Mouse (Mus musculus) neural tube, embryonic 11.5 days (tissue): Measurements from ENCODE around the gene Sco2. TPM values are rescaled to one million over a fixed set of nuclear protein-coding genes. Genes with fewer than 3 reads are reported as not detected.

Experiments
- ATAC-seq: fragments of 200-750 bp; cut with Nextera tagmentation; 2 replicates; pipeline ENCODE4 v1.8.0; 2017; ENCODE audit warnings: moderate number of reproducible peaks, mild to moderate bottlenecking, moderate TSS enrichment, moderate library complexity; ENCODE audit not compliant: insufficient read depth, low FRiP score, low TSS enrichment
- DNase-seq: peaks from one replicate; pipeline ENCODE4 v3.0.0-alpha.2; 2015; ENCODE audit warnings: low spot score
- H3K27ac ChIP-seq: fragments of 300-500 bp; sonication (generic); 2 replicates; pipeline ENCODE4 v1.5.1; 2014; ENCODE audit warnings: low read depth, mild to moderate bottlenecking, low read length
- H3K27me3 ChIP-seq: fragments of 300-500 bp; sonication (generic); 2 replicates; pipeline ENCODE4 v1.6.1; 2014; ENCODE audit warnings: mild to moderate bottlenecking, low read length, mixed read lengths; ENCODE audit not compliant: control insufficient read depth, insufficient read depth
- H3K36me3 ChIP-seq: fragments of 300-500 bp; sonication (generic); 2 replicates; pipeline ENCODE4 v1.6.1; 2014; ENCODE audit warnings: mild to moderate bottlenecking, low read length, moderate library complexity, mixed read lengths; ENCODE audit not compliant: control insufficient read depth, insufficient read depth
- H3K4me1 ChIP-seq: fragments of 300-500 bp; sonication (generic); 2 replicates; pipeline ENCODE4 v1.6.1; 2014; ENCODE audit warnings: low read length, mixed read lengths; ENCODE audit not compliant: control insufficient read depth, insufficient read depth
- H3K4me2 ChIP-seq: fragments of 300-500 bp; sonication (generic); 2 replicates; pipeline ENCODE4 v1.6.1; 2014; ENCODE audit warnings: low read depth, mild to moderate bottlenecking, moderate library complexity
- H3K4me3 ChIP-seq: fragments of 300-500 bp; sonication (generic); 2 replicates; pipeline ENCODE4 v1.5.1; 2014; ENCODE audit warnings: low read depth, low read length
- H3K9ac ChIP-seq: fragments of 300-500 bp; sonication (generic); 2 replicates; pipeline ENCODE4 v1.6.1; 2014; ENCODE audit warnings: mild to moderate bottlenecking, low read length
- H3K9me3 ChIP-seq: fragments of 300-500 bp; sonication (generic); 2 replicates; pipeline ENCODE4 v1.6.1; 2016; ENCODE audit warnings: low read length; ENCODE audit not compliant: control insufficient read depth
- WGBS: fragments of 180-500 bp; shearing (Covaris S2); extraction: QIAGEN DNeasy Blood & Tissue Kit; methylation state at CpG from one replicate; pipeline ENCODE4 v1.1.7; 2014; 5-methylcytosine and 5-hydroxymethylcytosine counted together
- polyA plus RNA-seq: library from polyadenylated mRNA; unstranded; fragments of >200 nt; fragmentation: Nextera tagmentation; extraction: Ambion mirVana; gene quantifications from 2 replicates; pipeline ENCODE4 v1.2.1, GENCODE M21; 2014

Sco2 gene
- polyA plus RNA-seq, 1 experiment from 2014 or later: 6.0 TPM

GRCm38 (mm10) chr15:89376957-89377356, 3.3 kb upstream of the Sco2 start, which contains the start of gene Tymp:
Tymp (minus strand) TSS chr15:89377039.
- ATAC-seq: no peak
- DNase-seq: no peak
- H3K4me2 ChIP-seq: no peak within 1 kb of the TSS
- no peak within 1 kb of the TSS for H3K4me3 ChIP-seq
- H3K27ac ChIP-seq: no peak within 1 kb of the TSS
- peaks cover 12% of the 10 kb centered on the region; the same call in 1 of the 2 replicates for H3K4me1 ChIP-seq
- H3K27me3 ChIP-seq: peaks cover 40% of the 10 kb centered on the region
- no peaks in the 10 kb centered on the region for H3K9me3 ChIP-seq
- 17% methylated on average over 16 of the region's 16 CpGs for WGBS
- H3K9ac ChIP-seq: no peak within 1 kb of the TSS
- H3K36me3 ChIP-seq: peaks cover 4% of the 10 kb centered on the region

DNA sequence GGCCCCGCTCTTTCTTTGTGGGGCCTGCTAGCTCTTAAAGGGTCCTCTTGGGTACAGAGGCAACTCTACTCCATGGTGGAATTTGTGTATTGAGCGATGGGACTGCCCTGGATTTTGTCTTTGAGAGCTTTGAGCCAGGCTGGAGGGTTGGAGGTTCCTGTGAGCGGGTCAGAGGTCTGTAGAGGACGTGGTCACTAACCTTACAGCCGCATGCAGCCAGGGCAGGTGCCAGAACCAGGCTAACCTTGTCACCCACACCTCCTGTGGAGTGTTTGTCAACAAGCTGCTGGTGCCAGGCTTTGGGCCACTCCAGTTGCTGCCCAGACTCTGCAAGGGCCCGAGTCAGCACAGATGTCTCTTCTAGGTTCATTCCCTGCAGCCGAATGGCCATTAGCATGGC, 2.4 kb upstream of the Sco2 start:
- 82% methylated on average over 7 of the region's 7 CpGs for WGBS
- no peak overlapping the region for H3K4me3 ChIP-seq
- DNase-seq (no peak), ATAC-seq (no peak)
- H3K27me3 ChIP-seq: peaks cover 40% of the 10 kb centered on the region
- H3K4me2 ChIP-seq: no peak overlapping the region
- H3K27ac ChIP-seq: no peak overlapping the region
- peaks cover 12% of the 10 kb centered on the region; the same call in 1 of the 2 replicates for H3K4me1 ChIP-seq
- H3K36me3 ChIP-seq: peaks cover 12% of the 10 kb centered on the region
- H3K9me3 ChIP-seq: no peaks in the 10 kb centered on the region
- no peak overlapping the region for H3K9ac ChIP-seq

DNA sequence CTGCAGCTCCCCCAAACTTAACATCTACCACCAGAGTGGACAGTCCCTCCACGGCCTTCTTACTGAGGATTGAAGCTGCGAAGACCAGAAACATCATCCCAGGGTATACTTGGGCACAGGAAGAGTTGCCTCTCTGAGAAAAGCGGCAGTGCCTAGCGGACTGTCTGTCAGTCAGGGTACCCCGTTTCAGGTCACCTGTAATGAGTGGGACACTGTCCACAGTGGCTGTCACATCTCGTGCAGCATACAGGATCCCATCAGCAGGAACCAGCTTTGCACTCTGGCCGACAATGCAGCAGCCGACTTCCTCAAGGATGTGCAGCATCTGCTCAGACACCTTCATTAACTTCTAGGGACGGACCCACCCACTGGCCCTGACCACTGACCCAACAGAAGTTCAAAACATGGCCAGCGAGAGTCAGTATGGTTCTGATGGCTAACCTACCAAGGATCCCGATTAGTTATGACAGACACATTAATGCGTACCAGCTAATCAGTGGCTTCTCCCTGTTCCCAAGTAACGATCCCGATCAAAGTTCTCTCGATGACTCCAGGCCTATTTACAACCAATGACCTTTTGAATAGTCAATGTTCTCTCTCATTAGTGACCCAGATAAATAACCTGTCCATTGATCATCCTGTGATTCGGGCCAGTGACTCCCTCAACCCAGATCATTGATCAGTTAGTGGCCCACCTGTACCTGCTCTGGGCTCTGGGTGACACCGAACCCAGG, 1.3 kb upstream of the Sco2 start:
- Histone ChIP-seq H3K4me1 (peaks cover 12% of the 10 kb centered on the region; the same call in 1 of the 2 replicates), H3K4me2 (no peak overlapping the region), H3K4me3 (no peak overlapping the region), H3K36me3 (peaks cover 16% of the 10 kb centered on the region), H3K27ac (no peak overlapping the region), H3K9ac (no peak overlapping the region), H3K27me3 (peaks cover 36% of the 10 kb centered on the region), H3K9me3 (no peaks in the 10 kb centered on the region)
- no peak for ATAC-seq
- 93% methylated on average over 17 of the region's 17 CpGs for WGBS
- DNase-seq: no peak

GRCm38 (mm10) chr15:89374340-89374739, 694 bp upstream of the Sco2 start:
- no peak for DNase-seq
- 52% methylated on average over 9 of the region's 9 CpGs for WGBS
- H3K27me3 ChIP-seq: peaks cover 32% of the 10 kb centered on the region
- H3K9me3 ChIP-seq: no peaks in the 10 kb centered on the region
- peak overlapping the region; percentile 71 for H3K4me2 ChIP-seq
- ATAC-seq: no peak
- peak overlapping the region; percentile 89 for H3K27ac ChIP-seq
- H3K4me3 ChIP-seq: peak overlapping the region; percentile 63
- H3K36me3 ChIP-seq: peaks cover 22% of the 10 kb centered on the region
- peaks cover 12% of the 10 kb centered on the region; the same call in 1 of the 2 replicates for H3K4me1 ChIP-seq
- H3K9ac ChIP-seq: peak overlapping the region; percentile 84

DNA sequence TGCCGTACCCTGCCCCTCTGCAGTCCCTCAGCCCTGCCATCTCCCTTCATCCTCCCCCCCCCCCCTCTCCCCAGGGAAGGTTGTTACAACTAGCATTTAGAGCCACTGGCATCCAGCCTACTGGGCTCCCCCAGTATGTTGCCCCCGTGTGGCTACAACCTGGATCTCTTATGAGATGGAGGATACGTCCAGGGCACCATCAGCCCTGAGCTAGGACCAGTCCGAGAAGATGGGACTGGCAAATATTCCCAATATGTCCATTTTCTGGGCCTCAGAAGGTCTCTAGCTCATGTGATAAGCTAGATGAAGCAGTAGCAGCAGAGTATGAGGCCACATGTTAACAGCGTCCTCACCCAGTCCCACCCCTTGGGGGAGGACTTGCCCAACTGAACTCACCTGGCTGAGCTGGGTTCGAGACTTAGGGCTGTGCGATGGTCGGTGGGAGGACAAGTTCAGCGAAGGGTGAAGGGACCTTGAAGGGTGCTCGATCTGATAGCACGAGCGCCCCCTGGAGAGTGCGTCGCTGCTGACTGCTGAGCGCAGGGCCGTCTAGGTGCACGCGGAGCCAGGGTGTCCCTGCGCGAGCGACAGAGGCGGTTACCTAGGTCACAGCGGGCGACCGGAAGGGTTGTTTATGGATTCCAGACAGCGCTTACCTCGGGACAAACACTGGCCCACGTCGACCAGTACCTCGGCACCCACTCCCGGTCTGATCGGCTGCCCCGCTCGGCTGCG, 452 bp downstream of the Sco2 start:
- Histone ChIP-seq H3K4me3 (peak overlapping the region; percentile 63), H3K4me1 (0 out of 2 replicates have a peak, but pooled peaks cover 6% of the 10 kb centered on the region), H3K36me3 (peaks cover 30% of the 10 kb centered on the region), H3K27me3 (peaks cover 21% of the 10 kb centered on the region), H3K4me2 (peak overlapping the region; percentile 71), H3K27ac (peak overlapping the region; percentile 89), H3K9ac (peak overlapping the region; percentile 84), H3K9me3 (no peaks in the 10 kb centered on the region)
- WGBS: 1% methylated on average over 35 of the region's 35 CpGs
- DNase-seq (peak; percentile 85), ATAC-seq (peak; percentile 81)

- Histone ChIP-seq H3K27ac (no peak overlapping the region), H3K4me3 (peak overlapping the region; percentile 63; the same call in 1 of the 2 replicates), H3K4me1 (0 out of 2 replicates have a peak, but pooled peaks cover 6% of the 10 kb centered on the region), H3K27me3 (peaks cover 14% of the 10 kb centered on the region), H3K4me2 (peak overlapping the region; percentile 71; the same call in 1 of the 2 replicates), H3K9ac (no peak overlapping the region), H3K36me3 (peaks cover 34% of the 10 kb centered on the region), H3K9me3 (no peaks in the 10 kb centered on the region)
- no peak for DNase-seq
- ATAC-seq: no peak
- WGBS: 86% methylated on average over 7 of the region's 7 CpGs
Measured at GRCm38 (mm10) chr15:89372536-89372935, 1.1 kb downstream of the Sco2 start.

GRCm38 (mm10) chr15:89372068-89372467, 1.6 kb downstream of the Sco2 start:
- ATAC-seq: no peak
- peaks cover 10% of the 10 kb centered on the region for H3K27me3 ChIP-seq
- no peak for DNase-seq
- no peak overlapping the region for H3K27ac ChIP-seq
- H3K4me1 ChIP-seq: 0 out of 2 replicates have a peak, but pooled peaks cover 6% of the 10 kb centered on the region
- H3K9ac ChIP-seq: no peak overlapping the region
- H3K4me3 ChIP-seq: no peak overlapping the region
- no peaks in the 10 kb centered on the region for H3K9me3 ChIP-seq
- H3K4me2 ChIP-seq: no peak overlapping the region; the same call in 1 of the 2 replicates
- peaks cover 34% of the 10 kb centered on the region for H3K36me3 ChIP-seq
- 92% methylated on average over 13 of the region's 13 CpGs for WGBS

GRCm38 (mm10) chr15:89365141-89365551, 8.5 kb downstream of the Sco2 start:
- H3K36me3 ChIP-seq: peaks cover 37% of the 10 kb centered on the region
- WGBS: 90% methylated on average over 4 of the region's 4 CpGs
- no peak for ATAC-seq

More at GRCm38 (mm10) chr15:89365141-89365551, 8.5 kb downstream of the Sco2 start:
- H3K4me3 ChIP-seq: no peak overlapping the region
- no peaks in the 10 kb centered on the region for H3K9me3 ChIP-seq
- no peaks in the 10 kb centered on the region for H3K4me1 ChIP-seq
- no peak for DNase-seq
- H3K27me3 ChIP-seq: no peaks in the 10 kb centered on the region
- no peak overlapping the region for H3K27ac ChIP-seq
- no peak overlapping the region for H3K9ac ChIP-seq
- H3K4me2 ChIP-seq: no peak overlapping the region
